Mouse (Mus musculus): Measurements from ENCODE around the gene Bcl11b. TPM values are rescaled to one million over a fixed set of nuclear protein-coding genes. Genes with fewer than 3 reads are reported as not detected.

Bcl11b gene
- total RNA-seq, 1 experiment from 2014 or later: not detected

GRCm38 (mm10) chr12:107942100-107942499, 61.3 kb downstream of the Bcl11b start:
- no peak for ATAC-seq (replicated peaks; ENCODE audit: low read depth, poor library complexity, severe bottlenecking)

DNA sequence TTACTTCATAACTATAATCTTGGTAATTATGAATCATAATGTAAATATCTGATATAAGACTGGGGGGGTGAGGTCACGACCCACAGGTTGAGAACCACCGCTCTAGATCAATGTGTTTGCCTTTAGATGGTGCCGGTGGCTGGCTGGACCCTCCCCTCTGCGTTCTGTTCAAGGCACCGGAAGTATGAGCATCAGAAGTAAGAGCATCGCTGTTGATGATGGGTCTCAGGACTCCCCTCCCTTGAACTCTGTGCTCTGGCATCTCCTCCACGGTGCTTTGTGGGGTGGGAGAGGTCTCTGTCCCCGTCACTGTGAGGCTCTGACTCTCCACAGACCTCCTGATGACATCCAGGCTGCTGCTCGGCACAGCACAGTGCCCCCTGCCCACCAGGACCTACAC, 62.6 kb downstream of the Bcl11b start:
- no peak for ATAC-seq (replicated peaks; ENCODE audit: low read depth, poor library complexity, severe bottlenecking)

DNA sequence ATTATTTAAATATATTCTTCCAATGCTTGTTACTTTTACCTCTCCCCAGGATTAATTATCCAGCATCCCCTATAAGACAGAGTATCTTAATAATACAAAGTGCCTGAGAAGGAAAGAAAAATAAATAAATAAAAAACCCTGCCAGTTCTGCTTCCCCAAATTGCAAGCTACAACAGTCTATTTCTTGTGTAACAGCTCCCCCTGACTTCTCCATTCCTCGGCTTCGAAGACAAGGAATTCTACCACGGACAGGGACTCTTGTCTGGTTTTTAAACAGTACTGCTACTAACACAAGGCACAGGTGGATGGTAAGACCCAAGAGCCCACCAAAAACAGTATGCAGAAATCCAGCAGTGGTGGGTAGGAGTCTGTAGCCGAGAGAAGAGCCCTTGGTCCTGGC, 64.2 kb downstream of the Bcl11b start:
- no peak for ATAC-seq (replicated peaks; ENCODE audit: low read depth, poor library complexity, severe bottlenecking)

- no peak for ATAC-seq (replicated peaks; ENCODE audit: low read depth, poor library complexity, severe bottlenecking)
These were observed 66.4 kb downstream of the Bcl11b start for GRCm38 (mm10) chr12:107936972-107937371.

- ATAC-seq (replicated peaks; ENCODE audit: low read depth, poor library complexity, severe bottlenecking): no peak
These were observed 67.0 kb downstream of the Bcl11b start for GRCm38 (mm10) chr12:107936406-107936805.

DNA sequence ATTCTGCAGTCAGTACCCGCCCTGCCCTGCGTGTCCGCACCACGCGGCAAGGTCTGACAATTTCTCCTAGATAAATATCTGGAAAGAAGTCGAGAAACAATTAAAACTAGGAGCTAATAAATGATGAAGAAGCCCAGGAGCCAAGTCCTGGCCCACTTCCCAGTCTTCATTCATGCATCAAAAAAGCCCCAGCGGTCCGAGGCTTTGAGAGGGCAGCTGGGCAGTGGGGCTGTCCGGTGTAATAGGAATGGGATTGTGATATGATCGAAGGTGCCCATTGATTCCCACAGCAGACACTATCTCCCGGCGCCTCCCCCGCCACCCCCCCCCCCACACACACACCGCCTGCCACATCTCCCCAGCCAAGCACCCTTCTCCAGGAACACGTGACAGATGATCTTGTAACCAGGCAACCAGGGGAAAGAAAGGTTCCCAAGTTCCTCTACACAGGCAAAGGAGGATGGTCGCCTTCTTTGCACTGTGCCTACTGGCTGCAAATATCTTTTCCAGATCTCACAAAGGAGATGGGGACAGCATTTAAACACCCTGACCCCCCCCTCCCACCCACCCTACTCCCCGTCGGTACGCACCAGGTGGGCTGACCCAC, 68.5 kb downstream of the Bcl11b start:
- ATAC-seq (replicated peaks; ENCODE audit: low read depth, poor library complexity, severe bottlenecking): no peak

- no peak for ATAC-seq (replicated peaks; ENCODE audit: low read depth, poor library complexity, severe bottlenecking)
These were observed 71.3 kb downstream of the Bcl11b start for GRCm38 (mm10) chr12:107932140-107932539.

DNA sequence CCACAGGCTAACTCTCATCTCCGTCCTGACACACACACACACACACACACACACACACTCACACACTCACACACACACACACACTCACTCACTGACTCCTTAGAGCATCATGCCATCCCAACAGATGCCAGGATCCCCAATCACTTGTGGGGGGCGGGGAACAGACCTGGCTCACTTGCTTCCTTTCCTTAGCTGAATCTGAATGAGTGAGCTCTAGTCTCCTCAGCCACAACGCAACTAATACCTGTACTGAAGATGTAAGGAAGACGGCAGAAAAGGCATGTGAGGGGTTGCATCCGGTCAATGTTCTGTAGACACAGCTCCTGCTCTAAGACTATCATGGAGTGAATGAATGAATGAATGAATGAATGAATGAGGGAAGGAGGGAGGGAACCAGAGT, 71.9 kb downstream of the Bcl11b start:
- no peak for ATAC-seq (replicated peaks; ENCODE audit: low read depth, poor library complexity, severe bottlenecking)

GRCm38 (mm10) chr12:107930611-107931350, 72.6 kb downstream of the Bcl11b start:
- ATAC-seq (replicated peaks; ENCODE audit: low read depth, poor library complexity, severe bottlenecking): no peak

- ATAC-seq (replicated peaks; ENCODE audit: low read depth, poor library complexity, severe bottlenecking): no peak
These were observed 74.5 kb downstream of the Bcl11b start for GRCm38 (mm10) chr12:107928905-107929304.

- ATAC-seq (replicated peaks; ENCODE audit: low read depth, poor library complexity, severe bottlenecking): no peak
These were observed 74.9 kb downstream of the Bcl11b start for GRCm38 (mm10) chr12:107928464-107928901.

- no peak for ATAC-seq (replicated peaks; ENCODE audit: low read depth, poor library complexity, severe bottlenecking)
These were observed 75.4 kb downstream of the Bcl11b start for GRCm38 (mm10) chr12:107927961-107928431.

GRCm38 (mm10) chr12:107926074-107926855, 77.1 kb downstream of the Bcl11b start:
- no peak for ATAC-seq (replicated peaks; ENCODE audit: low read depth, poor library complexity, severe bottlenecking)

DNA sequence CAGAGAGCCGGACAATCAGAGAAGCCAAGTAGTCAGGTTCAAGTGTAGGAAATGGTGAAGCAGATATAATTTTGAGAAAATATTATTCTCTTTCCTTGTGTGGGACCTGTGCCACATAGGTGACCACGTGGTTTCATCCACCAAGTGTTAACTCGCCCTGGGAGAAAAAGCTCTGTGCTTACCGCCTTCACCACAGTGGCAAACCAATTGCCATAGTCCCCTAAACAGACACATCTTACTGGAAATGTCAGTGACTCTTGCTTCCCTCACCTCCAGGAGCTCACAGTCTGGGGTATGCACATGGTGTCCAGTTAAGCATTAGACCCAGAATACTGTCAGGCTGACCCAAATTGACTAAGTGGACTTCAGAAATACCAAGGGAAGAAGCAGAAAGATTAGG, 78.7 kb downstream of the Bcl11b start:
- no peak for ATAC-seq (replicated peaks; ENCODE audit: low read depth, poor library complexity, severe bottlenecking)

DNA sequence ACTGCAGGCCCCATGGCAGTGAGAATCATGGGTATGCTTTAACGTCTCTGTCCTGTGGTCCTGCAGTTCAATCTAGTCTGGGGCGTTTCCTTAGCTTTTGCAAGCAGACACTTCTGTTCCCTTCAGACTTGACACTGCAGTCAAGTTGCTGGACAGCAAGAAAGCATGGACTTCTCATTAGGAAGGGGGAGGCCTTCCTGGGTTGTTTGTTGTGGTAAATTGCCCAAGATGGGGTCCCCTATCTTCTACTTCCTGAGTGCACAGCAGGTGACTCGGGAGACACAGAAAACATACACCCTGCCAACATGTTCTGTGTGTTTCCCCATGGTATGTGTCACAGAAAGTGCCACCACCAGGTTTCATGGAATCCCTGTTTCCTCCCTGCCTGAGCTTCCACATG, 79.4 kb downstream of the Bcl11b start:
- ATAC-seq (replicated peaks; ENCODE audit: low read depth, poor library complexity, severe bottlenecking): no peak

DNA sequence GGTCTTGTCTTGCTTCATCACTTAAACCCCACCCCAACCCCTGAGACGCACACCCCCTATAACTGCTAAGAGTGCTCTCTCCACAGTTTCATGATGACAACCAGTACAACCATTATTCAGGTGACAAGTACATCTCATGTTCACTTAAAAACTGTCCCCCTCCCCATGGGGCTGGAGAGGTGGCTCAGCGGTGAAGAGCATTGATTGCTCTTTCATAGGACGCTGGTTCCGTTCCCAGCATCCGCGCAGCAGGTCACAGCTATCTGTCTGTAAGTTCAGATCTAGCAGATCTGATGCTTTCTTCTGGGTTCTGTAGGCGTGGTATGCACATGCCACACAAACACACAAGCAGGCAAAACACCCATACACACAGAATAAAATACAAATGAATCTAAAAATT, 81.2 kb downstream of the Bcl11b start:
- ATAC-seq (replicated peaks; ENCODE audit: low read depth, poor library complexity, severe bottlenecking): no peak

GRCm38 (mm10) chr12:107921566-107921965, 81.8 kb downstream of the Bcl11b start:
- no peak for ATAC-seq (replicated peaks; ENCODE audit: low read depth, poor library complexity, severe bottlenecking)

DNA sequence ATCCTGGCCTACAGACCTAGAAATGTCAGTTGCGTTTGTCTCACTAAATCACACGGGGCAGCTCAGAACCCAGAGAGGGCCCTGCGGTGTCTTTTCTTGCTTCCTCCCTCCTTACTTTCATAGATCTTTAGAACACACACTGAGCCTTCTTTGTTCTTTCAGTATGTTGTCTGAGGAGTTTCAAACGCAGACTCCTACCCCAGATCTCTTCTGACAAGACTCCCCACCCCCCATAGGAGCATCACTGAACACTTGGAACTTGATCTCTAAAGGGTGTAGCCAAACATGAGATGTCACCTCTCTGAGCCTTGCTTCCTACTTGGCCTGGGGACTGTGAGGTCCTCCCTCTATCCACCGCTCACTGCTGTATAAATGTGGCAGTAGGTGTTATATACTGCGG, 82.2 kb downstream of the Bcl11b start:
- no peak for ATAC-seq (replicated peaks; ENCODE audit: low read depth, poor library complexity, severe bottlenecking)

DNA sequence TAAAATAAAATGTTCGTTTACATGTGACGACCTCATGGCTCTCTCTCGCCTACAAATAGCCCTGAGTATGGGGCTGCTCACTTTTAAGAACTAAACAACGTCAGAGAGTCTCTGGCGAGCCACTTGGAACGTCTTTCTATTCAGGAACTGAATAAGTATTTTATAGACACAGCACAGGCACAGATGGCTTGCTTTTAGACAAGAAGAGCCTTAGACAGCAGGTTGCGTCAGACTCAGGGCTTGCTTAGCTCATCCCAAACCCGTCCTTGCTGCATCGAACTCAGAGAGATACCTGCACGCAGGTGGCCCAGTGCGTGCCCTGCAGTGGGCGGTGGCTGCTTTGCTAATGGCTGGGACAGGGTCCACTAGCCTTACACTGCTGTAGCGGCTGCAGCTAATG, 82.7 kb downstream of the Bcl11b start:
- ATAC-seq (replicated peaks; ENCODE audit: low read depth, poor library complexity, severe bottlenecking): no peak

DNA sequence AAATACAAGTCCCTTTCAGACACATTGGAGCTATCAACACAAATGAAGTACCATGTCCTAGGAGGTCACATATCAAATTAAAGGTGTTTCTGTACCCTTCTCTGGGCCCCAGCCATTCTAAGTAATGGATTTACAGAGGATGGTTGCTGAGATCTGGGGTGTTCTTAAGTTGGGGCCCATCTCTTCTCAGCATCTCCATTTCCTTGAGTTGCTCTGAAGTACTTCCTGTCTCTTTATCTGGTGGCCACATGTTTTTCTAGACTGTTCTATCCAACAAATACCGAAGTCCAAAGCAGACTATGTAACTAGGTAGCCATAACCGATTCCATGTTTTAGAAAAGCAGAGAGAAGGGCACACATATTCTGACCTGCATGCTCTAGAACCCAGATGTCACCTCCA, 83.3 kb downstream of the Bcl11b start:
- no peak for ATAC-seq (replicated peaks; ENCODE audit: low read depth, poor library complexity, severe bottlenecking)

- ATAC-seq (replicated peaks; ENCODE audit: low read depth, poor library complexity, severe bottlenecking): no peak
These were observed 84.6 kb downstream of the Bcl11b start for GRCm38 (mm10) chr12:107918779-107919178.

Measured in common myeloid progenitor, adult 5-6 weeks (primary cell).